Mouse (Mus musculus): Measurements from ENCODE around the gene Plekhm2. TPM values are rescaled to one million over a fixed set of nuclear protein-coding genes. Genes with fewer than 3 reads are reported as not detected.

The Plekhm2 gene
- polyA plus RNA-seq, 1 experiment, result 15.1 TPM

GRCm38 (mm10) chr4:141653044-141653443 lies 11.7 kb downstream of the Plekhm2 start:
- Histone ChIP-seq H3K4me3 (ENCODE audit: low read depth, low read length) (no peak overlapping the region), H3K27ac (ENCODE audit: insufficient read depth, low read length) (no peak overlapping the region), H3K4me1 (ENCODE audit: control insufficient read depth, insufficient read depth, low read length) (no peaks in the 10 kb centered on the region), H3K9ac (ENCODE audit: low read depth, poor library complexity, severe bottlenecking) (no peak overlapping the region), H3K27me3 (ENCODE audit: control insufficient read depth, insufficient read depth, low read length, poor library complexity, severe bottlenecking) (no peaks in the 10 kb centered on the region), H3K36me3 (ENCODE audit: control insufficient read depth, insufficient read depth, low read length, poor library complexity, severe bottlenecking) (no peaks in the 10 kb centered on the region), H3K9me3 (replicated peaks; ENCODE audit: control insufficient read depth, insufficient read depth, low read length, poor library complexity, severe bottlenecking) (no peaks in the 10 kb centered on the region)
- TF ChIP-seq CTCF (IDR thresholded peaks at IDR 0.05; ENCODE audit: low read depth, low read length) (no peak), EP300 (IDR thresholded peaks at IDR 0.05; ENCODE audit: insufficient read depth, low read depth, low read length) (no peak), POLR2A (IDR thresholded peaks at IDR 0.05; ENCODE audit: insufficient read depth, low read length) (no peak)

- no peaks in the 10 kb centered on the region for H3K27me3 ChIP-seq (ENCODE audit: control insufficient read depth, insufficient read depth, low read length, poor library complexity, severe bottlenecking)
- no peaks in the 10 kb centered on the region for H3K9me3 ChIP-seq (replicated peaks; ENCODE audit: control insufficient read depth, insufficient read depth, low read length, poor library complexity, severe bottlenecking)
- H3K36me3 ChIP-seq (ENCODE audit: control insufficient read depth, insufficient read depth, low read length, poor library complexity, severe bottlenecking), result no peaks in the 10 kb centered on the region
- H3K4me3 ChIP-seq (ENCODE audit: low read depth, low read length), result no peak overlapping the region
- H3K27ac ChIP-seq (ENCODE audit: insufficient read depth, low read length), result no peak overlapping the region
- TF ChIP-seq EP300 (IDR thresholded peaks at IDR 0.05; ENCODE audit: insufficient read depth, low read depth, low read length), result no peak
- no peak for TF ChIP-seq POLR2A (IDR thresholded peaks at IDR 0.05; ENCODE audit: insufficient read depth, low read length)
- TF ChIP-seq CTCF (IDR thresholded peaks at IDR 0.05; ENCODE audit: low read depth, low read length), result no peak
- H3K4me1 ChIP-seq (ENCODE audit: control insufficient read depth, insufficient read depth, low read length), result no peaks in the 10 kb centered on the region
- no peak overlapping the region for H3K9ac ChIP-seq (ENCODE audit: low read depth, poor library complexity, severe bottlenecking)
These were observed 12.8 kb downstream of the Plekhm2 start for GRCm38 (mm10) chr4:141651944-141652343.

GRCm38 (mm10) chr4:141651286-141651685 lies 13.4 kb downstream of the Plekhm2 start:
- Histone ChIP-seq H3K9me3 (replicated peaks; ENCODE audit: control insufficient read depth, insufficient read depth, low read length, poor library complexity, severe bottlenecking) (no peaks in the 10 kb centered on the region), H3K36me3 (ENCODE audit: control insufficient read depth, insufficient read depth, low read length, poor library complexity, severe bottlenecking) (no peaks in the 10 kb centered on the region), H3K27ac (ENCODE audit: insufficient read depth, low read length) (no peak overlapping the region), H3K27me3 (ENCODE audit: control insufficient read depth, insufficient read depth, low read length, poor library complexity, severe bottlenecking) (no peaks in the 10 kb centered on the region), H3K4me1 (ENCODE audit: control insufficient read depth, insufficient read depth, low read length) (no peaks in the 10 kb centered on the region), H3K4me3 (ENCODE audit: low read depth, low read length) (no peak overlapping the region), H3K9ac (ENCODE audit: low read depth, poor library complexity, severe bottlenecking) (no peak overlapping the region)
- TF ChIP-seq EP300 (IDR thresholded peaks at IDR 0.05; ENCODE audit: insufficient read depth, low read depth, low read length) (no peak), CTCF (IDR thresholded peaks at IDR 0.05; ENCODE audit: low read depth, low read length) (no peak), POLR2A (IDR thresholded peaks at IDR 0.05; ENCODE audit: insufficient read depth, low read length) (no peak)

- Histone ChIP-seq H3K27me3 (ENCODE audit: control insufficient read depth, insufficient read depth, low read length, poor library complexity, severe bottlenecking) (no peaks in the 10 kb centered on the region), H3K4me3 (ENCODE audit: low read depth, low read length) (no peak overlapping the region), H3K9ac (ENCODE audit: low read depth, poor library complexity, severe bottlenecking) (no peak overlapping the region), H3K9me3 (replicated peaks; ENCODE audit: control insufficient read depth, insufficient read depth, low read length, poor library complexity, severe bottlenecking) (no peaks in the 10 kb centered on the region), H3K36me3 (ENCODE audit: control insufficient read depth, insufficient read depth, low read length, poor library complexity, severe bottlenecking) (no peaks in the 10 kb centered on the region), H3K4me1 (ENCODE audit: control insufficient read depth, insufficient read depth, low read length) (no peaks in the 10 kb centered on the region), H3K27ac (ENCODE audit: insufficient read depth, low read length) (no peak overlapping the region)
- no peak for TF ChIP-seq POLR2A (IDR thresholded peaks at IDR 0.05; ENCODE audit: insufficient read depth, low read length)
These were observed 15.5 kb downstream of the Plekhm2 start for GRCm38 (mm10) chr4:141649244-141649643.

- TF ChIP-seq CTCF (IDR thresholded peaks at IDR 0.05; ENCODE audit: low read depth, low read length), result no peak
- no peak for TF ChIP-seq EP300 (IDR thresholded peaks at IDR 0.05; ENCODE audit: insufficient read depth, low read depth, low read length)
- TF ChIP-seq POLR2A (IDR thresholded peaks at IDR 0.05; ENCODE audit: insufficient read depth, low read length), result no peak
These were observed 16.4 kb downstream of the Plekhm2 start for GRCm38 (mm10) chr4:141648262-141648661.

GRCm38 (mm10) chr4:141647187-141647586 lies 17.5 kb downstream of the Plekhm2 start:
- no peaks in the 10 kb centered on the region for H3K4me1 ChIP-seq (ENCODE audit: control insufficient read depth, insufficient read depth, low read length)
- no peak overlapping the region for H3K4me3 ChIP-seq (ENCODE audit: low read depth, low read length)
- no peak for TF ChIP-seq CTCF (IDR thresholded peaks at IDR 0.05; ENCODE audit: low read depth, low read length)
- no peak for TF ChIP-seq EP300 (IDR thresholded peaks at IDR 0.05; ENCODE audit: insufficient read depth, low read depth, low read length)
- no peak for TF ChIP-seq POLR2A (IDR thresholded peaks at IDR 0.05; ENCODE audit: insufficient read depth, low read length)
- no peaks in the 10 kb centered on the region for H3K36me3 ChIP-seq (ENCODE audit: control insufficient read depth, insufficient read depth, low read length, poor library complexity, severe bottlenecking)
- no peaks in the 10 kb centered on the region for H3K9me3 ChIP-seq (replicated peaks; ENCODE audit: control insufficient read depth, insufficient read depth, low read length, poor library complexity, severe bottlenecking)
- H3K27ac ChIP-seq (ENCODE audit: insufficient read depth, low read length), result no peak overlapping the region
- H3K27me3 ChIP-seq (ENCODE audit: control insufficient read depth, insufficient read depth, low read length, poor library complexity, severe bottlenecking), result no peaks in the 10 kb centered on the region
- no peak overlapping the region for H3K9ac ChIP-seq (ENCODE audit: low read depth, poor library complexity, severe bottlenecking)

More at GRCm38 (mm10) chr4:141648262-141648661, 16.4 kb downstream of the Plekhm2 start:
- Histone ChIP-seq H3K4me1 (ENCODE audit: control insufficient read depth, insufficient read depth, low read length) (no peaks in the 10 kb centered on the region), H3K9ac (ENCODE audit: low read depth, poor library complexity, severe bottlenecking) (no peak overlapping the region), H3K27me3 (ENCODE audit: control insufficient read depth, insufficient read depth, low read length, poor library complexity, severe bottlenecking) (no peaks in the 10 kb centered on the region), H3K4me3 (ENCODE audit: low read depth, low read length) (no peak overlapping the region), H3K36me3 (ENCODE audit: control insufficient read depth, insufficient read depth, low read length, poor library complexity, severe bottlenecking) (no peaks in the 10 kb centered on the region), H3K27ac (ENCODE audit: insufficient read depth, low read length) (no peak overlapping the region), H3K9me3 (replicated peaks; ENCODE audit: control insufficient read depth, insufficient read depth, low read length, poor library complexity, severe bottlenecking) (no peaks in the 10 kb centered on the region)

All from ES-Bruce4 (cell line).